Comparison of ENCODE assay signal across 7 mouse cellular contexts in genomic region chr16:18811032-18811431, GRCm38 (mm10). TPM values are rescaled to one million over a fixed set of nuclear protein-coding genes. Genes with fewer than 3 reads are reported as not detected.
DNase-seq lines count a peak whose midpoint lies in the region; ATAC-seq and TF ChIP-seq lines count a peak whose summit lies in the region.

No protein-coding gene starts in this region.

- TF ChIP-seq CTCF in testis, adult 2 months (IDR thresholded peaks at IDR 0.05; ENCODE audit: control insufficient read depth, insufficient read depth, insufficient replicate concordance, low read depth, low read length) = no peak
- no peak for TF ChIP-seq CTCF in embryonic fibroblast, embryonic 13.5 days (IDR thresholded peaks at IDR 0.05; ENCODE audit: borderline replicate concordance, insufficient read depth, low read length)

- TF ChIP-seq POLR2A in testis, adult 2 months (IDR thresholded peaks at IDR 0.05; ENCODE audit: control insufficient read depth, low read depth, low read length) = no peak
- no peak for TF ChIP-seq POLR2A in embryonic fibroblast, embryonic 13.5 days (IDR thresholded peaks at IDR 0.05; ENCODE audit: low read depth, low read length)

- DNase-seq in testis, postnatal 14 days (ENCODE audit: low spot score) = no peak
- DNase-seq in gastrocnemius, postnatal 36 days = no peak
- DNase-seq in left cerebral cortex, adult 18-20 months (ENCODE audit: low spot score in 2 of 2) = no peak

- H3K4me1 ChIP-seq in testis, adult 2 months (ENCODE audit: control insufficient read depth, insufficient read depth, low read length) = peaks cover 5% of the 10 kb centered on the region; the same call in 1 of the 2 replicates
- peaks cover 6% of the 10 kb centered on the region; the same call in 1 of the 2 replicates for H3K4me1 ChIP-seq in embryonic fibroblast, embryonic 13.5 days (ENCODE audit: control insufficient read depth, insufficient read depth, low read length)
- peaks cover 20% of the 10 kb centered on the region for H3K4me1 ChIP-seq in limb, embryonic 12.5 days (replicated peaks)
- H3K4me1 ChIP-seq in neural tube, embryonic 15.5 days = peaks cover 21% of the 10 kb centered on the region

- 8% methylated on average over 5 of the region's 5 CpGs for WGBS in limb, embryonic 12.5 days
- WGBS in neural tube, embryonic 15.5 days = 5% methylated on average over 5 of the region's 5 CpGs

- intact Hi-C loops in gastrocnemius, postnatal 36 days (cut with DNase I) = no loop called here

- no peaks in the 10 kb centered on the region for H3K9me3 ChIP-seq in limb, embryonic 12.5 days
- H3K9me3 ChIP-seq in neural tube, embryonic 15.5 days (replicated peaks) = no peaks in the 10 kb centered on the region

- H3K27me3 ChIP-seq in testis, adult 2 months (ENCODE audit: control insufficient read depth, insufficient read depth, low read length) = no peaks in the 10 kb centered on the region
- no peaks in the 10 kb centered on the region for H3K27me3 ChIP-seq in limb, embryonic 12.5 days
- H3K27me3 ChIP-seq in neural tube, embryonic 15.5 days (replicated peaks) = no peaks in the 10 kb centered on the region

- peak overlapping the region; percentile 100 for H3K4me3 ChIP-seq in testis, adult 2 months (ENCODE audit: control insufficient read depth, low read depth, low read length)
- peak overlapping the region; percentile 80 for H3K4me3 ChIP-seq in embryonic fibroblast, embryonic 13.5 days (ENCODE audit: insufficient read depth, low read length)
- H3K4me3 ChIP-seq in limb, embryonic 12.5 days (replicated peaks) = peak overlapping the region; percentile 78
- H3K4me3 ChIP-seq in neural tube, embryonic 15.5 days (replicated peaks) = peak overlapping the region; percentile 94

- H3K36me3 ChIP-seq in testis, adult 2 months (ENCODE audit: control insufficient read depth, insufficient read depth, low read length) = no peaks in the 10 kb centered on the region; the same call in none of the 2 replicates
- H3K36me3 ChIP-seq in limb, embryonic 12.5 days = peaks cover 52% of the 10 kb centered on the region
- peaks cover 10% of the 10 kb centered on the region for H3K36me3 ChIP-seq in neural tube, embryonic 15.5 days

- peak overlapping the region; percentile 97 for H3K27ac ChIP-seq in testis, adult 2 months (ENCODE audit: control insufficient read depth, insufficient read depth, low read depth, low read length)
- H3K27ac ChIP-seq in embryonic fibroblast, embryonic 13.5 days (ENCODE audit: insufficient read depth, low read length) = no peak overlapping the region
- H3K27ac ChIP-seq in limb, embryonic 12.5 days = peak overlapping the region; percentile 82; the same call in 1 of the 2 replicates
- H3K27ac ChIP-seq in neural tube, embryonic 15.5 days (replicated peaks) = no peak overlapping the region

- peak overlapping the region; percentile 81 for H3K4me2 ChIP-seq in limb, embryonic 12.5 days
- peak overlapping the region; percentile 87 for H3K4me2 ChIP-seq in neural tube, embryonic 15.5 days

- peak; percentile 20 for ATAC-seq in limb, embryonic 12.5 days (ENCODE audit: insufficient number of reproducible peaks, insufficient read depth, low FRiP score, low TSS enrichment, low read depth)
- ATAC-seq in neural tube, embryonic 15.5 days (ENCODE audit: low FRiP score) = no peak

- H3K9ac ChIP-seq in limb, embryonic 12.5 days (replicated peaks) = peak overlapping the region; percentile 61
- 0 out of 2 replicates have a peak overlapping the region, but pooled peaks have one; percentile 32 for H3K9ac ChIP-seq in neural tube, embryonic 15.5 days (replicated peaks)

RNA-seq across cellular contexts. Expression of gene Ufd1, which starts 0.5 kb away (rescaled TPM):
- polyA plus RNA-seq in testis, adult 2 months (2012; rRNA removed) = 588 and 668 TPM in 2 replicates
- polyA plus RNA-seq in embryonic fibroblast, embryonic 13.5 days (2011; ENCODE audit: insufficient read length, low read depth, missing spikeins) = 89.6 and 90.8 TPM in 2 replicates
- polyA plus RNA-seq in limb, embryonic 12.5 days (2016; fragmentation: Nextera tagmentation; extraction: Ambion mirVana) = 118 and 120 TPM in 2 replicates
- 110 and 114 TPM in 2 replicates for polyA plus RNA-seq in neural tube, embryonic 15.5 days (2015; fragmentation: Nextera tagmentation; extraction: Ambion mirVana)
- 10 to 100 TPM; 40.3 to 46.4 TPM for total RNA-seq in gastrocnemius, postnatal 36 days (2021)
- total RNA-seq in left cerebral cortex, adult 18-20 months (2021) = 10 to 100 TPM; 87.5 to 97.2 TPM

RNA-seq across cellular contexts. Expression of gene Cdc45, which starts 0.8 kb away (rescaled TPM):
- 35.9 and 40.7 TPM in 2 replicates for polyA plus RNA-seq in testis, adult 2 months (2012; rRNA removed)
- 17.2 and 20.3 TPM in 2 replicates for polyA plus RNA-seq in embryonic fibroblast, embryonic 13.5 days (2011; ENCODE audit: insufficient read length, low read depth, missing spikeins)
- 63.9 and 64.2 TPM in 2 replicates for polyA plus RNA-seq in limb, embryonic 12.5 days (2016; fragmentation: Nextera tagmentation; extraction: Ambion mirVana)
- polyA plus RNA-seq in neural tube, embryonic 15.5 days (2015; fragmentation: Nextera tagmentation; extraction: Ambion mirVana) = 6.6 and 18.5 TPM in 2 replicates
- 1 to 10 TPM; 1.6 to 2.1 TPM for total RNA-seq in gastrocnemius, postnatal 36 days (2021)
- 1 to 10 TPM in 1 of 2 experiments, under 1 TPM in 1; 0.77 to 2.0 TPM for total RNA-seq in left cerebral cortex, adult 18-20 months (2021)

RNA-seq across cellular contexts. Expression of gene 2510002D24Rik, which starts 25.3 kb away (rescaled TPM):
- polyA plus RNA-seq in testis, adult 2 months (2012; rRNA removed) = 7.0 and 7.5 TPM in 2 replicates
- polyA plus RNA-seq in embryonic fibroblast, embryonic 13.5 days (2011; ENCODE audit: insufficient read length, low read depth, missing spikeins) = 7.9 and 11.7 TPM in 2 replicates
- 37.3 and 38.9 TPM in 2 replicates for polyA plus RNA-seq in limb, embryonic 12.5 days (2016; fragmentation: Nextera tagmentation; extraction: Ambion mirVana)
- polyA plus RNA-seq in neural tube, embryonic 15.5 days (2015; fragmentation: Nextera tagmentation; extraction: Ambion mirVana) = 48.0 and 50.2 TPM in 2 replicates
- total RNA-seq in gastrocnemius, postnatal 36 days (2021) = 10 to 100 TPM; 14.4 to 17.6 TPM
- 10 to 100 TPM; 24.1 to 26.6 TPM for total RNA-seq in left cerebral cortex, adult 18-20 months (2021)

RNA-seq across cellular contexts. Expression of gene Gm28539, which starts 25.4 kb away (rescaled TPM):
- not detected in 2 replicates for polyA plus RNA-seq in testis, adult 2 months (2012; rRNA removed)
- polyA plus RNA-seq in embryonic fibroblast, embryonic 13.5 days (2011; ENCODE audit: insufficient read length, low read depth, missing spikeins) = 4.2 and 5.7 TPM in 2 replicates
- polyA plus RNA-seq in limb, embryonic 12.5 days (2016; fragmentation: Nextera tagmentation; extraction: Ambion mirVana) = not detected in 2 replicates
- polyA plus RNA-seq in neural tube, embryonic 15.5 days (2015; fragmentation: Nextera tagmentation; extraction: Ambion mirVana) = 0.17 TPM in 1 of 2 replicates, not detected in the other
- 1 to 10 TPM in 1 of 2 experiments, not detected in 1; 1.7 TPM for total RNA-seq in gastrocnemius, postnatal 36 days (2021)
- 10 to 100 TPM in 1 of 2 experiments, 1 to 10 TPM in 1; 5.6 to 13.5 TPM for total RNA-seq in left cerebral cortex, adult 18-20 months (2021)

RNA-seq across cellular contexts. Expression of gene Cldn5, which starts 34.4 kb away (rescaled TPM):
- 9.2 and 9.3 TPM in 2 replicates for polyA plus RNA-seq in testis, adult 2 months (2012; rRNA removed)
- not detected in 2 replicates for polyA plus RNA-seq in embryonic fibroblast, embryonic 13.5 days (2011; ENCODE audit: insufficient read length, low read depth, missing spikeins)
- polyA plus RNA-seq in limb, embryonic 12.5 days (2016; fragmentation: Nextera tagmentation; extraction: Ambion mirVana) = 15.3 and 19.4 TPM in 2 replicates
- polyA plus RNA-seq in neural tube, embryonic 15.5 days (2015; fragmentation: Nextera tagmentation; extraction: Ambion mirVana) = 111 and 121 TPM in 2 replicates
- total RNA-seq in gastrocnemius, postnatal 36 days (2021) = 10 to 100 TPM in 1 of 2 experiments, 1 to 10 TPM in 1; 9.5 to 13.5 TPM
- total RNA-seq in left cerebral cortex, adult 18-20 months (2021) = 10 to 100 TPM; 47.2 to 51.8 TPM

Comparison
In these comparisons a context has a peak if more than half of its experiments do, and no peak if none do; other contexts are left out.
1. H3K27ac ChIP-seq: peak in testis, adult 2 months (single experiment) and limb, embryonic 12.5 days (single experiment); none in embryonic fibroblast, embryonic 13.5 days (single experiment) and neural tube, embryonic 15.5 days (single experiment).
2. Peak in every context shown above with its lines, with median percentiles within 50 percentile points of each other: H3K4me3 ChIP-seq.